Mouse (Mus musculus) MEL (cell line): Measurements from ENCODE around the gene Fbxl2. TPM values are rescaled to one million over a fixed set of nuclear protein-coding genes. Genes with fewer than 3 reads are reported as not detected.
A peak's percentile ranks its signal among the peaks of the same experiment; 100 is the strongest.

Experiments
- DNase-seq: peaks from one replicate; pipeline ENCODE4 v3.0.0; 2011; ENCODE audit warnings: low read depth, low spot score
- H3K27ac ChIP-seq: 2 replicates; pipeline ENCODE4 v1.5.1; 2012; ENCODE audit warnings: low read depth, mild to moderate bottlenecking, control low read depth, low read length, moderate library complexity; ENCODE audit not compliant: control insufficient read depth
- H3K27me3 ChIP-seq, 2 experiments: fragments of 150-350 bp in 1 of 2; sonication (generic) in 1 of 2; 2 replicates each; pipeline ENCODE4 v1.6.1; 2012; ENCODE audit warnings: low read length in 2 of 2, mild to moderate bottlenecking in 2 of 2, improper control_type of control experiment in 1 of 2, moderate library complexity in 1 of 2; ENCODE audit not compliant: insufficient read depth in 2 of 2, control insufficient read depth in 1 of 2
- H3K36me3 ChIP-seq, 2 experiments: 2 replicates each; pipeline ENCODE4 v1.6.1; 2012 to 2014; ENCODE audit warnings: low read length in 2 of 2, improper control_type of control experiment in 1 of 2, inconsistent platforms in 1 of 2, mild to moderate bottlenecking in 1 of 2; ENCODE audit not compliant: insufficient read depth in 2 of 2, control insufficient read depth in 1 of 2
- H3K4me1 ChIP-seq, 2 experiments: fragments of 150-350 bp in 1 of 2; sonication (generic) in 1 of 2; 2 replicates each; pipeline ENCODE4 v1.6.1; 2012; ENCODE audit warnings: low read length in 2 of 2, improper control_type of control experiment in 1 of 2, mild to moderate bottlenecking in 1 of 2; ENCODE audit not compliant: insufficient read depth in 2 of 2, control insufficient read depth in 1 of 2
- H3K4me3 ChIP-seq, 2 experiments: fragments of 150-350 bp in 1 of 2; sonication (generic) in 1 of 2; 2 replicates each; pipeline ENCODE4 v1.5.1; 2012; ENCODE audit warnings: low read depth in 2 of 2, low read length in 2 of 2, mild to moderate bottlenecking in 2 of 2, moderate library complexity in 2 of 2, control low read depth in 1 of 2, improper control_type of control experiment in 1 of 2; ENCODE audit not compliant: control insufficient read depth in 1 of 2, insufficient read depth in 1 of 2
- H3K79me2 ChIP-seq: 2 replicates; pipeline ENCODE4 v1.6.1; 2012; ENCODE audit warnings: mild to moderate bottlenecking, low read length, moderate library complexity; ENCODE audit not compliant: control insufficient read depth, poor library complexity, insufficient read depth
- H3K9ac ChIP-seq: 2 replicates; pipeline ENCODE4 v1.6.1; 2012; ENCODE audit warnings: low read depth, mild to moderate bottlenecking, control low read depth, low read length, moderate library complexity; ENCODE audit not compliant: control insufficient read depth, poor library complexity, severe bottlenecking
- H3K9me3 ChIP-seq: fragments of 150-350 bp; sonication (generic); replicated peaks from 2 replicates; pipeline ENCODE4 v1.6.1; 2012; ENCODE audit warnings: mild to moderate bottlenecking, low read length, improper control_type of control experiment, moderate library complexity; ENCODE audit not compliant: insufficient read depth
- BHLHE40 ChIP-seq: IDR thresholded peaks from 2 replicates; pipeline ENCODE4 v1.6.1; 2012; ENCODE audit warnings: low read depth, mild to moderate bottlenecking, inconsistent platforms, low read length, improper control_type of control experiment, borderline replicate concordance
- CHD1 ChIP-seq: IDR thresholded peaks from 2 replicates; pipeline ENCODE4 v1.6.1; 2012; ENCODE audit warnings: low read depth, mild to moderate bottlenecking, inconsistent platforms, low read length, improper control_type of control experiment
- CHD2 ChIP-seq: IDR thresholded peaks from 2 replicates; pipeline ENCODE4 v1.6.1; 2011; ENCODE audit warnings: low read length, improper control_type of control experiment
- EP300 ChIP-seq, 2 experiments: IDR thresholded peaks; 2 replicates each; pipeline ENCODE4 v1.6.1; 2011; ENCODE audit warnings: improper control_type of control experiment in 2 of 2, low read length in 2 of 2, low read depth in 1 of 2, mild to moderate bottlenecking in 1 of 2
- ETS1 ChIP-seq: IDR thresholded peaks from 2 replicates; pipeline ENCODE4 v1.6.1; 2012; ENCODE audit warnings: low read depth, mild to moderate bottlenecking, inconsistent platforms, low read length, improper control_type of control experiment, moderate library complexity
- GABPA ChIP-seq: IDR thresholded peaks from 2 replicates; pipeline ENCODE4 v1.6.1; 2012; ENCODE audit warnings: low read depth, mild to moderate bottlenecking, inconsistent platforms, low read length, improper control_type of control experiment, moderate library complexity
- JUND ChIP-seq: IDR thresholded peaks from 2 replicates; pipeline ENCODE4 v1.6.1; 2011; ENCODE audit warnings: low read depth, mild to moderate bottlenecking, improper control_type of control experiment, low read length
- KAT2A ChIP-seq: conservative IDR thresholded peaks from 2 replicates; pipeline ENCODE4 v1.6.1; 2012; ENCODE audit warnings: low read depth, low read length, improper control_type of control experiment, inconsistent platforms
- MAX ChIP-seq: IDR thresholded peaks from 2 replicates; pipeline ENCODE4 v1.6.1; 2011; ENCODE audit warnings: low read length, improper control_type of control experiment
- MAZ ChIP-seq: IDR thresholded peaks from 2 replicates; pipeline ENCODE4 v1.6.1; 2012; ENCODE audit warnings: low read depth, mild to moderate bottlenecking, inconsistent platforms, low read length, improper control_type of control experiment
- MEF2A ChIP-seq: IDR thresholded peaks from 2 replicates; pipeline ENCODE4 v1.6.1; 2014; ENCODE audit warnings: low read depth, mild to moderate bottlenecking, inconsistent platforms, low read length, improper control_type of control experiment; ENCODE audit not compliant: poor library complexity, insufficient replicate concordance, severe bottlenecking; ENCODE audit errors: extremely low read depth
- MXI1 ChIP-seq: IDR thresholded peaks from 2 replicates; pipeline ENCODE4 v1.6.1; 2011; ENCODE audit warnings: mild to moderate bottlenecking, low read depth, low read length, improper control_type of control experiment
- MYB ChIP-seq: IDR thresholded peaks from 2 replicates; pipeline ENCODE4 v1.6.1; 2011; ENCODE audit warnings: mild to moderate bottlenecking, low read depth, low read length, improper control_type of control experiment
- MYC ChIP-seq: IDR thresholded peaks from 2 replicates; pipeline ENCODE4 v1.6.1; 2011; ENCODE audit warnings: low read depth, mild to moderate bottlenecking, low read length, improper control_type of control experiment, moderate library complexity
- NRF1 ChIP-seq: IDR thresholded peaks from 2 replicates; pipeline ENCODE4 v1.6.1; 2014; ENCODE audit warnings: low read depth, mild to moderate bottlenecking, inconsistent platforms, low read length, improper control_type of control experiment, moderate library complexity; ENCODE audit not compliant: poor library complexity, insufficient read depth, severe bottlenecking
- POLR2AphosphoS2 ChIP-seq: IDR thresholded peaks from 2 replicates; pipeline ENCODE4 v1.6.1; 2011; ENCODE audit warnings: low read length, improper control_type of control experiment
- POLR2AphosphoS5 ChIP-seq: IDR thresholded peaks from 2 replicates; pipeline ENCODE4 v1.6.1; 2012; ENCODE audit warnings: low read depth, borderline replicate concordance, mild to moderate bottlenecking, inconsistent platforms, low read length, moderate library complexity, mixed read lengths
- RCOR1 ChIP-seq: IDR thresholded peaks from 2 replicates; pipeline ENCODE4 v1.6.1; 2012; ENCODE audit warnings: low read depth, mild to moderate bottlenecking, inconsistent platforms, low read length, improper control_type of control experiment
- SIN3A ChIP-seq: IDR thresholded peaks from 2 replicates; pipeline ENCODE4 v1.6.1; 2012; ENCODE audit warnings: low read length, improper control_type of control experiment, inconsistent platforms
- TCF12 ChIP-seq: IDR thresholded peaks from 2 replicates; pipeline ENCODE4 v1.6.1; 2014; ENCODE audit warnings: low read depth, mild to moderate bottlenecking, inconsistent platforms, low read length, improper control_type of control experiment, moderate library complexity
- UBTF ChIP-seq: IDR thresholded peaks from 2 replicates; pipeline ENCODE4 v1.6.1; 2012; ENCODE audit warnings: low read depth, mild to moderate bottlenecking, inconsistent platforms, low read length, improper control_type of control experiment, moderate library complexity, borderline replicate concordance; ENCODE audit not compliant: insufficient read depth
- USF2 ChIP-seq, 2 experiments: IDR thresholded peaks; 2 replicates each; pipeline ENCODE4 v1.6.1; 2011 to 2012; ENCODE audit warnings: improper control_type of control experiment in 2 of 2, low read length in 2 of 2, borderline replicate concordance in 1 of 2, inconsistent platforms in 1 of 2, low read depth in 1 of 2, mild to moderate bottlenecking in 1 of 2; ENCODE audit not compliant: insufficient read depth in 1 of 2
- ZC3H11A ChIP-seq: IDR thresholded peaks from 2 replicates; pipeline ENCODE4 v1.6.1; 2012; ENCODE audit warnings: low read depth, mild to moderate bottlenecking, inconsistent platforms, low read length, improper control_type of control experiment
- ZNF384 ChIP-seq: IDR thresholded peaks from 2 replicates; pipeline ENCODE4 v1.6.1; 2012; ENCODE audit warnings: low read depth, mild to moderate bottlenecking, inconsistent platforms, low read length, improper control_type of control experiment
- polyA plus RNA-seq, 2 experiments: library from polyadenylated mRNA; stranded (reverse) in 1 of 2; unstranded in 1 of 2; fragments of >175 nt in 1 of 2; fragments of >200 nt in 1 of 2; gene quantifications; 2 replicates each; pipeline versions ENCODE4 v1.2.1 to v1.2.4; 2012; ENCODE audit warnings: low replicate concordance in 2 of 2, low read depth in 1 of 2; ENCODE audit not compliant: insufficient read length in 2 of 2, insufficient read depth in 1 of 2, missing spikeins in 1 of 2
- total RNA-seq: library from RNA; depleted of rRNA; stranded (reverse); fragments of 300-350 nt; gene quantifications from 2 replicates; pipeline ENCODE4 v1.2.3, GENCODE M21; 2012

The Fbxl2 gene
- total and polyA plus RNA-seq, 3 experiments: 1.8 to 3.0 TPM; not detected in 1

GRCm38 (mm10) chr9:113963718-113964117, 82.3 kb downstream of the Fbxl2 start:
- Histone ChIP-seq H3K27ac (no peak overlapping the region), H3K79me2 (no peaks in the 10 kb centered on the region), H3K4me3 (no peak overlapping the region), H3K4me1 (peaks cover 26 to 34% of the 10 kb centered on the region in 2 experiments), H3K9me3 (no peaks in the 10 kb centered on the region), H3K36me3 (peaks cover 41 to 44% of the 10 kb centered on the region in 2 experiments), H3K9ac (no peak overlapping the region), H3K27me3 (no peaks in the 10 kb centered on the region)
- TF ChIP-seq MEF2A (no peak), NRF1 (peak; percentile 6; the same call in 1 of the 2 replicates), EP300 (IDR thresholded peaks at IDR 0.05; ENCODE audit: low read depth in 1 of 2, low read length in 2 of 2) (peak in 1 of 2 experiments; percentile 6; a peak in 1 of 4 replicates), MAZ (no peak), TCF12 (peak; percentile 40; the same call in 1 of the 2 replicates), MXI1 (0 out of 2 replicates have a peak, but pooled peaks have one; percentile 30), SIN3A (peak; percentile 30; the same call in 1 of the 2 replicates), BHLHE40 (no peak), ETS1 (peak; percentile 16; the same call in 1 of the 2 replicates), ZNF384 (no peak)
- no peak for DNase-seq

GRCm38 (mm10) chr9:113957777-113958176, 88.2 kb downstream of the Fbxl2 start:
- no peak overlapping the region for H3K4me3 ChIP-seq
- H3K9me3 ChIP-seq: no peaks in the 10 kb centered on the region
- TF ChIP-seq MYB (no peak), POLR2AphosphoS2 (no peak), POLR2AphosphoS5 (no peak), NRF1 (no peak), CHD2 (no peak), ZC3H11A (no peak), MAX (no peak), SIN3A (no peak), UBTF (no peak), MEF2A (no peak), MYC (no peak), ETS1 (no peak), JUND (no peak), CHD1 (no peak), RCOR1 (no peak), KAT2A (no peak), USF2 (IDR thresholded peaks at IDR 0.05; ENCODE audit: borderline replicate concordance in 1 of 2, insufficient read depth in 1 of 2, low read depth in 1 of 2, low read length in 2 of 2) (no peak), GABPA (no peak)
- TF ChIP-seq, all 39 proteins: peak for 0
- Histone ChIP-seq H3K36me3 (peaks cover 2 to 45% of the 10 kb centered on the region in 2 experiments; a peak in 3 of 4 replicates), H3K27ac (no peak overlapping the region), H3K4me1 (no peaks in the 10 kb centered on the region; a peak in 1 of 4 replicates), H3K27me3 (no peaks in the 10 kb centered on the region), H3K79me2 (no peaks in the 10 kb centered on the region), H3K9ac (no peak overlapping the region)
- DNase-seq: no peak
